Mouse (Mus musculus): ENCODE measurements around the gene Ntm.

DNA sequence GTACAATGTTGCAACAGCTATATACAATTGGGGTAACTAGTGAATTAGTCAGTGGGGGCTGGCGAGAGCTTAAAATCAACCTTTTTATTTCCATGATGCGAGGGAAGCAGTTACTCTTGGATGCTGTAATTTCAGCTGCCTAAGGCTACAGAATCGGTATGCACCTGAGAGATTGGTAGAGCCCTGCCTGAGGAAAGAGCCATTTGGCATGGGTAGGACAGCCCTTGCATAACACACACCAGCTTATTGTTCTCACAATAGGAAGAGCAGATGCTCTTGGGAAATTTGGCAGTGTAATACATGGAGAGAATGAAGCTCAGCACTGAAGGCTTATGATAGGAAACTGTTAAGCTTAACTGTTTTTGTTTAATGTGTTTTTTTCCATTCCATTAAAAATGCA, 621.6 kb downstream of the Ntm start:
- TF ChIP-seq POLR2A (IDR thresholded peaks at IDR 0.05; ENCODE audit: insufficient read depth, low read depth, low read length) (no peak), CTCF (IDR thresholded peaks at IDR 0.05) (no peak)

All from heart, adult 2 months (tissue).